Mouse (Mus musculus) spleen, adult 2 months (tissue): ENCODE results near the gene Cnn3.

ENCODE experiments used
- CTCF ChIP-seq: fragments of 200-500 bp; IDR thresholded peaks from 2 replicates; pipeline ENCODE4 v1.5.1; 2011; ENCODE audit warnings: mild to moderate bottlenecking, inconsistent platforms; ENCODE audit not compliant: insufficient read depth, insufficient read length, insufficient replicate concordance; ENCODE audit errors: extremely low read depth
- POLR2A ChIP-seq: fragments of 200-500 bp; IDR thresholded peaks from 2 replicates; pipeline ENCODE4 v1.6.1; 2011; ENCODE audit warnings: low read depth, low read length, inconsistent platforms

DNA sequence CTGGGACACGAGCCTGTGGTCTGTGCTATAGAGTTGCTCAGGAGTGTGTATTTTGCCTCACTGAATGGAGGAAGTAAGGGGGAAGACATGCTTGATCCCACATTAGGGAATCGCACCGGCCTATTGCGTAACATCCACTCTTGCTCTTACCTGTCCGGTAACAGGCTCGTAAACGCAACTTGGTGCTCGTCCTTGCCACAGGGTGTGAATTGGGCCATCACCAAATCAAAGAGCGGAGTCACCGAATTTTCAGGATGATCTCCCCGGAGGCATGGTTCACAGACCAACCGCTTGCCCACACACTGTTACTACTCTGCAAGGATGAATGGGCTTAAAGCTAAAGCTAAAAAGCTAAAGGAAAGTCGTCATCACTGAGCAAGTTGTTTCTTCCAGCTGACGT lies 81.4 kb downstream of the Cnn3 start:
- TF ChIP-seq CTCF: no peak
- TF ChIP-seq POLR2A: no peak
